Mouse (Mus musculus): ENCODE measurements around the gene Erc2.

- TF ChIP-seq POLR2A (IDR thresholded peaks at IDR 0.05; ENCODE audit: extremely low read depth, insufficient read depth, low read length) = no peak
- TF ChIP-seq CTCF (IDR thresholded peaks at IDR 0.05; ENCODE audit: low read depth, low read length) = no peak
These were observed 313.5 kb downstream of the Erc2 start for GRCm38 (mm10) chr14:27935714-27936113.
